Mouse (Mus musculus) intestine, postnatal 0 days (tissue): ENCODE data around the gene Gm17581. TPM values are rescaled to one million over a fixed set of nuclear protein-coding genes. Genes with fewer than 3 reads are reported as not detected.

Experiments used
- ATAC-seq: fragments of 200-750 bp; cut with Nextera tagmentation; 2 replicates; pipeline ENCODE4 v1.8.0; 2017; ENCODE audit warnings: mild to moderate bottlenecking, moderate TSS enrichment, moderate library complexity
- H3K27ac ChIP-seq: fragments of 300-500 bp; sonication (generic); 2 replicates; pipeline ENCODE4 v1.5.1; 2014; ENCODE audit warnings: mild to moderate bottlenecking, low read depth, low read length, moderate library complexity
- H3K27me3 ChIP-seq: fragments of 300-500 bp; sonication (generic); replicated peaks from 2 replicates; pipeline ENCODE4 v1.6.1; 2014; ENCODE audit warnings: low read length, mixed read lengths; ENCODE audit not compliant: control insufficient read depth, insufficient read depth
- H3K36me3 ChIP-seq: fragments of 300-500 bp; sonication (generic); 2 replicates; pipeline ENCODE4 v1.6.1; 2014; ENCODE audit warnings: mild to moderate bottlenecking, moderate library complexity; ENCODE audit not compliant: control insufficient read depth, insufficient read depth
- H3K4me1 ChIP-seq: fragments of 300-500 bp; sonication (generic); replicated peaks from 2 replicates; pipeline ENCODE4 v1.6.1; 2014; ENCODE audit warnings: antibody characterized with exemption, low read length, mixed read lengths; ENCODE audit not compliant: control insufficient read depth, insufficient read depth
- H3K4me2 ChIP-seq: fragments of 300-500 bp; sonication (generic); replicated peaks from 2 replicates; pipeline ENCODE4 v1.6.1; 2014; ENCODE audit warnings: low read depth, mild to moderate bottlenecking, moderate library complexity
- H3K4me3 ChIP-seq: fragments of 300-500 bp; sonication (generic); 2 replicates; pipeline ENCODE4 v1.5.1; 2014; ENCODE audit warnings: low read depth, low read length
- H3K9ac ChIP-seq: fragments of 300-500 bp; sonication (generic); 2 replicates; pipeline ENCODE4 v1.6.1; 2014; ENCODE audit warnings: mild to moderate bottlenecking, low read depth, low read length
- H3K9me3 ChIP-seq: fragments of 300-500 bp; sonication (generic); 2 replicates; pipeline ENCODE4 v1.6.1; 2016; ENCODE audit warnings: mixed run types; ENCODE audit not compliant: control insufficient read depth
- CTCF ChIP-seq: sonication (generic); IDR thresholded peaks from 2 replicates; pipeline ENCODE4 v1.5.1; 2016; ENCODE audit warnings: low read depth, mild to moderate bottlenecking, control low read depth, antibody characterized with exemption, moderate library complexity
- WGBS: fragments of 180-500 bp; shearing (Covaris S2); extraction: QIAGEN DNeasy Blood & Tissue Kit; methylation state at CpG from one replicate; pipeline ENCODE4 v1.1.7; 2014; 5-methylcytosine and 5-hydroxymethylcytosine counted together
- polyA plus RNA-seq: library from polyadenylated mRNA; unstranded; fragments of >200 nt; fragmentation: Nextera tagmentation; extraction: Ambion mirVana; gene quantifications from 2 replicates; pipeline ENCODE4 v1.2.1, GENCODE M21; 2015

Gm17581 gene
- polyA plus RNA-seq, 1 experiment from 2014 or later = not detected

GRCm38 (mm10) chr2:155691336-155691722 lies 44.3 kb downstream of the Gm17581 start:
- no peaks in the 10 kb centered on the region for H3K27me3 ChIP-seq
- TF ChIP-seq CTCF = no peak
- H3K4me2 ChIP-seq = peak overlapping the region; percentile 73
- H3K27ac ChIP-seq = peak overlapping the region; percentile 90
- peak overlapping the region; percentile 92 for H3K9ac ChIP-seq
- under 1% methylated on average over 8 of the region's 8 CpGs for WGBS
- H3K4me1 ChIP-seq = peaks cover 3% of the 10 kb centered on the region; the same call in 1 of the 2 replicates
- H3K36me3 ChIP-seq = no peaks in the 10 kb centered on the region
- ATAC-seq = no peak
- peak overlapping the region; percentile 99 for H3K4me3 ChIP-seq
- H3K9me3 ChIP-seq = no peaks in the 10 kb centered on the region

GRCm38 (mm10) chr2:155689211-155689610 lies 46.5 kb downstream of the Gm17581 start:
- no peaks in the 10 kb centered on the region for H3K9me3 ChIP-seq
- peaks cover 3% of the 10 kb centered on the region; the same call in 1 of the 2 replicates for H3K4me1 ChIP-seq
- H3K27ac ChIP-seq = no peak overlapping the region
- TF ChIP-seq CTCF = no peak
- no peak overlapping the region for H3K4me2 ChIP-seq
- 0 out of 2 replicates have a peak, but pooled peaks cover 3% of the 10 kb centered on the region for H3K36me3 ChIP-seq
- no peak overlapping the region; the same call in 1 of the 2 replicates for H3K9ac ChIP-seq
- ATAC-seq = no peak
- WGBS = 66% methylated on average over 4 of the region's 4 CpGs
- no peak overlapping the region for H3K4me3 ChIP-seq
- H3K27me3 ChIP-seq = no peaks in the 10 kb centered on the region

GRCm38 (mm10) chr2:155687746-155688145 lies 47.9 kb downstream of the Gm17581 start:
- Histone ChIP-seq H3K4me1 (peaks cover 3% of the 10 kb centered on the region; the same call in 1 of the 2 replicates), H3K9me3 (no peaks in the 10 kb centered on the region), H3K9ac (no peak overlapping the region), H3K4me3 (no peak overlapping the region), H3K27ac (no peak overlapping the region), H3K27me3 (no peaks in the 10 kb centered on the region), H3K4me2 (no peak overlapping the region), H3K36me3 (0 out of 2 replicates have a peak, but pooled peaks cover 3% of the 10 kb centered on the region)
- no peak for ATAC-seq
- 90% methylated on average over 11 of the region's 11 CpGs for WGBS
- no peak for TF ChIP-seq CTCF

DNA sequence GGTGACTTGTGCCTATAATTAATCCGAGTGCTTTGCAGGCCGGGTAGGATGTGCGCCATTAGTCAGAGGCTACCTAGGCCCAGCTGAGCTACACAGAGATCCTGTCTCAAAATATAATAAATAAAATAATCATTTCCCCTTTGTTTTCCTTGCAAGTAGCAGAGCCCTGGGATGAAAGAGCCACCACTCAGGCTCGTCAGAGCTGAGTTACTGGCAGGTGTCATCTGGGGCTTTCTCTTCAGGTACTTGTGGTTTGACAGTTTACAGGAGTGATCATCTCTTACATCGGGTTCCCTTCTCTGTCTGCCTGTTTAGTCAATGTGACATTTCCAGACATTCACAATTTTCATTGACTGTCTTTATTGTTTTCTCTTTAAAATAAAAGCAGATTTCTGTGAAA lies 49.1 kb downstream of the Gm17581 start:
- H3K4me2 ChIP-seq = no peak overlapping the region
- 87% methylated on average over 5 of the region's 5 CpGs for WGBS
- no peak overlapping the region for H3K27ac ChIP-seq
- no peak for TF ChIP-seq CTCF
- no peak overlapping the region for H3K4me3 ChIP-seq
- 0 out of 2 replicates have a peak, but pooled peaks cover 3% of the 10 kb centered on the region for H3K36me3 ChIP-seq
- no peaks in the 10 kb centered on the region for H3K9me3 ChIP-seq
- no peaks in the 10 kb centered on the region for H3K27me3 ChIP-seq
- H3K9ac ChIP-seq = no peak overlapping the region
- H3K4me1 ChIP-seq = peaks cover 3% of the 10 kb centered on the region; the same call in 1 of the 2 replicates
- no peak for ATAC-seq

Other genes with a start within 250 kb of the Gm17581 start
- 8.4 and 9.5 TPM in 2 replicates for gene Acss2, start 217.9 kb downstream of the Gm17581 start, polyA plus RNA-seq
- 2.6 and 2.7 TPM in 2 replicates for gene Ggt7, start 217.6 kb downstream of the Gm17581 start, polyA plus RNA-seq
- gene Gss, start 143.1 kb downstream of the Gm17581 start, polyA plus RNA-seq = 210 and 219 TPM in 2 replicates
- gene Myh7b, start 124.7 kb downstream of the Gm17581 start, polyA plus RNA-seq = 2.7 and 2.8 TPM in 2 replicates
- 64.8 and 67.5 TPM in 2 replicates for gene Trpc4ap, start 43.5 kb downstream of the Gm17581 start, polyA plus RNA-seq
- gene Edem2, start 6.4 kb downstream of the Gm17581 start, polyA plus RNA-seq = 60.0 and 61.6 TPM in 2 replicates
- gene Procr, start 15.3 kb upstream of the Gm17581 start, polyA plus RNA-seq = 8.0 and 8.3 TPM in 2 replicates
- 0.17 and 0.22 TPM in 2 replicates for gene Mmp24, start 39.5 kb upstream of the Gm17581 start, polyA plus RNA-seq
- gene BC029722, start 83.6 kb upstream of the Gm17581 start, polyA plus RNA-seq = 40.0 and 42.3 TPM in 2 replicates
- gene Eif6, start 91.1 kb upstream of the Gm17581 start, polyA plus RNA-seq = 318 and 321 TPM in 2 replicates
- 0.31 and 0.37 TPM in 2 replicates for gene Fam83c, start 99.0 kb upstream of the Gm17581 start, polyA plus RNA-seq
- gene Uqcc1, start 194.4 kb upstream of the Gm17581 start, polyA plus RNA-seq = 39.5 and 40.4 TPM in 2 replicates
- not detected in 2 replicates for gene Gm15557, start 204.9 kb upstream of the Gm17581 start, polyA plus RNA-seq
- 0.26 and 1.0 TPM in 2 replicates for gene Gdf5, start 209.5 kb upstream of the Gm17581 start, polyA plus RNA-seq
- 4.0 and 5.9 TPM in 2 replicates for gene Cep250, start 220.6 kb upstream of the Gm17581 start, polyA plus RNA-seq